Mouse (Mus musculus) midbrain, embryonic 14.5 days (tissue): ENCODE measurements around the gene Sgsm2. TPM values are rescaled to one million over a fixed set of nuclear protein-coding genes. Genes with fewer than 3 reads are reported as not detected.
"Not testable (repeated sequence)": the region's sequence is repeated elsewhere in the genome, so short reads cannot be mapped to it uniquely, and the experiment has no call there.

Experiments used
- ATAC-seq: fragments of 200-750 bp; cut with Nextera tagmentation; 2 replicates; pipeline ENCODE4 v1.8.0; 2017; ENCODE audit warnings: moderate number of reproducible peaks, moderate library complexity; ENCODE audit not compliant: low FRiP score, low TSS enrichment
- DNase-seq: peaks from one replicate; pipeline ENCODE4 v3.0.0-alpha.2; 2015
- H3K27ac ChIP-seq: fragments of 300-500 bp; sonication (generic); replicated peaks from 2 replicates; pipeline ENCODE4 v1.5.1; 2014; ENCODE audit warnings: mild to moderate bottlenecking, low read depth, low read length, moderate library complexity
- H3K27me3 ChIP-seq: fragments of 300-500 bp; sonication (generic); 2 replicates; pipeline ENCODE4 v1.6.1; 2014; ENCODE audit warnings: low read length, control low read depth, mixed read lengths; ENCODE audit not compliant: control insufficient read depth, insufficient read depth
- H3K36me3 ChIP-seq: fragments of 300-500 bp; sonication (generic); 2 replicates; pipeline ENCODE4 v1.6.1; 2014; ENCODE audit warnings: low read length, control low read depth; ENCODE audit not compliant: control insufficient read depth, insufficient read depth
- H3K4me1 ChIP-seq: fragments of 300-500 bp; sonication (generic); 2 replicates; pipeline ENCODE4 v1.6.1; 2014; ENCODE audit warnings: mild to moderate bottlenecking, antibody characterized with exemption, low read length, control low read depth; ENCODE audit not compliant: control insufficient read depth, insufficient read depth
- H3K4me2 ChIP-seq: fragments of 300-500 bp; sonication (generic); 2 replicates; pipeline ENCODE4 v1.6.1; 2014; ENCODE audit warnings: mild to moderate bottlenecking, low read length, moderate library complexity
- H3K4me3 ChIP-seq: fragments of 300-500 bp; sonication (generic); replicated peaks from 2 replicates; pipeline ENCODE4 v1.5.1; 2014; ENCODE audit warnings: low read depth, low read length
- H3K9ac ChIP-seq: fragments of 300-500 bp; sonication (generic); replicated peaks from 2 replicates; pipeline ENCODE4 v1.6.1; 2014; ENCODE audit warnings: mild to moderate bottlenecking, low read length, moderate library complexity
- H3K9me3 ChIP-seq: fragments of 300-500 bp; sonication (generic); 2 replicates; pipeline ENCODE4 v1.6.1; 2016; ENCODE audit warnings: low read length, control low read depth, mixed read lengths; ENCODE audit not compliant: control insufficient read depth
- WGBS: fragments of 180-500 bp; shearing (Covaris S2); extraction: QIAGEN DNeasy Blood & Tissue Kit; methylation state at CpG from one replicate; pipeline ENCODE4 v1.1.7; 2014; 5-methylcytosine and 5-hydroxymethylcytosine counted together
- polyA plus RNA-seq: library from polyadenylated mRNA; unstranded; fragments of >200 nt; fragmentation: Nextera tagmentation; extraction: Ambion mirVana; gene quantifications from 2 replicates; pipeline ENCODE4 v1.2.1, GENCODE M21; 2014

Sgsm2 gene
- polyA plus RNA-seq, 1 experiment from 2014 or later: 25.7 TPM

DNA sequence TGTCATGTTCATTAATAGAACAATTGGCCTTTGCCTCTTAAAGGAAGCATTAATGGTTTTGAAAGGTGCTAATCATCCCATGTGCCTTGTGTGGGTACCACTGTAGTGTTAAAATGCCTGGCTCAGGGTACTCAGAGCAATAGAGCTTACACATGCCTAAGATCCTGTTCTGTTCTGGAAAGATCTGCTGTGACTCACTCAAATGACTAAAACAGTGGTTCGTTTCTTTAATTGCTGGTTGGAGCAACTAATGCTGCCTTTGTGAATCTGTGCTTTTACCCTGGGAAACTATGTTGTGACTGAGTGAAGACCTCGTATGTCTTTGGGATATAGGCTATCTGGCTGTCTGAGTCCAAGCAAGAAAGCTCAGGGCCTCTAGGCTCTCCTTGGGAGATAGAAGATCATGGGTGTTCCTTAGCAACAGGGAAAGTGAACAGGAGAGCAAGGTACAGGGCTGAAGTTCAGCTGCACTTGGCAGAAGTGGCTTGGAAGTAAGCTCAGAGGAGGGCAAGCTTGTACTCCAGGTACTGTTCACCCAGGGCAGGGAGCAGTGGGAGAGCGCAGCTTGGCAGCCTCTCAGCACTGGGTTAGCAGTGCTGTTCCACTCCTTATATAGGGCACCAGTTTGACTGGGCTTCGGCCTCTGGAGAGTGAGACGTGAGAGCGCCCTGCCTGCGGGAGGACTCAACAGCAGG is 74.0 kb downstream of the Sgsm2 start:
- WGBS: 82% methylated on average over 7 of the region's 7 CpGs

GRCm38 (mm10) chr11:74821463-74821862 is 75.4 kb downstream of the Sgsm2 start:
- ATAC-seq (no peak), DNase-seq (peak; percentile 67)
- H3K9ac ChIP-seq: no peak overlapping the region
- H3K27ac ChIP-seq: no peak overlapping the region
- H3K27me3 ChIP-seq: no peaks in the 10 kb centered on the region
- WGBS: 33% methylated on average over 1 of the region's 1 CpGs
- no peaks in the 10 kb centered on the region for H3K9me3 ChIP-seq
- peaks cover 26% of the 10 kb centered on the region for H3K36me3 ChIP-seq
- H3K4me1 ChIP-seq: no peaks in the 10 kb centered on the region
- H3K4me2 ChIP-seq: no peak overlapping the region
- H3K4me3 ChIP-seq: no peak overlapping the region

More for the DNA sequence above, 74.0 kb downstream of the Sgsm2 start:
- Histone ChIP-seq H3K9me3 (no peaks in the 10 kb centered on the region), H3K27ac (no peak overlapping the region), H3K4me1 (no peaks in the 10 kb centered on the region), H3K4me2 (no peak overlapping the region), H3K36me3 (peaks cover 12% of the 10 kb centered on the region), H3K4me3 (no peak overlapping the region), H3K9ac (no peak overlapping the region), H3K27me3 (no peaks in the 10 kb centered on the region)
- no peak for ATAC-seq
- DNase-seq: no peak

GRCm38 (mm10) chr11:74820921-74821320 is 75.9 kb downstream of the Sgsm2 start:
- 71% methylated on average over 1 of the region's 1 CpGs for WGBS
- no peak for ATAC-seq

DNA sequence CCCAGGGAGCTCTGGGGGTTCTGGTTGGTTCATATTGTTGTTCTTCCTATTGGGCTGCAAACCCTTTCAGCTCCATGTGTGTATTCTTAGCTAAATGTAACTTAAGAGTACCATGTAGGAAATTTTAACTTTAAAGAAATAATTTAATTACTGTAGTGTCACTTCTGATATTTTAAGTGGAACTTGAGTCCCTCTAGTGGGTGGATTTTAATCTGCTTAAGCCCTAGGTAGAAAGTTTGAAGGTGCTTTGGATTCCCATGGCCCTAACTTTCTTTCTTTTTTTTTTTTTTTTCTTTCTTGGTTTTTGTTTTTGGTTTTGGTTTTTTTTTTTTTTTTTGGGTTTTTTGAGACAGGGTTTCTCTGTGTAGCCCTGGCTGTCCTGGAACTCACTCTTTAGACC is 81.1 kb downstream of the Sgsm2 start:
- no peak for ATAC-seq
- Histone ChIP-seq H3K27ac (no peak overlapping the region), H3K36me3 (peaks cover 43% of the 10 kb centered on the region), H3K4me2 (no peak overlapping the region), H3K4me3 (no peak overlapping the region), H3K9ac (no peak overlapping the region), H3K27me3 (no peaks in the 10 kb centered on the region), H3K9me3 (no peaks in the 10 kb centered on the region), H3K4me1 (no peaks in the 10 kb centered on the region)
- peak; percentile 26 for DNase-seq

More at GRCm38 (mm10) chr11:74820921-74821320, 75.9 kb downstream of the Sgsm2 start:
- Histone ChIP-seq H3K9ac (no peak overlapping the region), H3K4me1 (no peaks in the 10 kb centered on the region), H3K27ac (no peak overlapping the region), H3K4me2 (no peak overlapping the region), H3K36me3 (peaks cover 29% of the 10 kb centered on the region), H3K27me3 (no peaks in the 10 kb centered on the region), H3K9me3 (no peaks in the 10 kb centered on the region), H3K4me3 (no peak overlapping the region)
- DNase-seq: no peak

DNA sequence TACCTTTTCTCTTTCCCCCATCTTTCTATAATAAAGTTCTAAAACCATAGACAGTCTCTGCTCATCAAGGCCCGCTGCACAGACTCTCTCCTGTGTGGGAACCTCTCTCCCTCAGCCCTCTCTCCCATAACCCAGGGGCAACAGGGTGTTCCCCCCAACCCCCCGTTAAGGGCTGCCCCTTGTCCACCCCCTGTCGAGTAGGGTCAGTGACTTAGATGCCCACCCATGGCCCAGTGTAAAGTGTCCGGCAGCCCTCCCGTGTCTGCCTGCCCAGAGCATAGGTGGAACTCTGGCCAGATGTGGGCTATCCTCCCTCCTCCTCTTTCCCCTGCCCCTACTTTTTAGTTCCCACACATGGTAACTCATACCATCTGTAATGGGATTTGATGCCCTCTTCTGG is 85.3 kb downstream of the Sgsm2 start:
- H3K27ac ChIP-seq: no peak overlapping the region
- H3K9me3 ChIP-seq: no peaks in the 10 kb centered on the region
- no peak overlapping the region for H3K4me2 ChIP-seq
- ATAC-seq (no peak), DNase-seq (no peak)
- H3K36me3 ChIP-seq: peaks cover 35% of the 10 kb centered on the region
- no peaks in the 10 kb centered on the region for H3K27me3 ChIP-seq
- H3K4me1 ChIP-seq: no peaks in the 10 kb centered on the region
- no peak overlapping the region for H3K4me3 ChIP-seq
- H3K9ac ChIP-seq: no peak overlapping the region
- WGBS: 81% methylated on average over 5 of the region's 5 CpGs

DNA sequence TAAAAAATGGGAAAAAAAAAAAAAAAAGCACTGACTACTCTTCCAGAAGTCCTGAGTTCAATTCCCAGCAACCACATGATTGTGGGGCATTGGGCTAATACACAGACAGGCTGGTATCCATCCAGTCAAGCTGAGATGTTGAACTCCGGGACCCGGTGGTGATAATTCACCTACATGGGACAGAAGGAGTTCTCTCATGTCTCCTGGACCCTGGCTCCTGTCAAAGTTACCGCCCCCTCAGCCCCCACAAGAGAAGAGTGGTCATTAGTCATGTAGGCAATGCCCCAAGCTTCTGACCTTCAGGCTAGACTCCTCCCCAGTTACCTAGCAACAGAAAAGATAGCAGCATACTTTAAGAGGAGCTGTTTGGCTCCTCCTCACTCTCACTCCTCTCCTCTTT is 85.8 kb downstream of the Sgsm2 start:
- not testable (repeated sequence) for H3K9me3 ChIP-seq, DNase-seq, H3K4me3 ChIP-seq, H3K4me2 ChIP-seq, ATAC-seq, H3K9ac ChIP-seq, H3K27ac ChIP-seq, H3K4me1 ChIP-seq, H3K27me3 ChIP-seq
- 83% methylated on average over 3 of the region's 3 CpGs for WGBS
- H3K36me3 ChIP-seq: peaks cover 37% of the 10 kb centered on the region

DNA sequence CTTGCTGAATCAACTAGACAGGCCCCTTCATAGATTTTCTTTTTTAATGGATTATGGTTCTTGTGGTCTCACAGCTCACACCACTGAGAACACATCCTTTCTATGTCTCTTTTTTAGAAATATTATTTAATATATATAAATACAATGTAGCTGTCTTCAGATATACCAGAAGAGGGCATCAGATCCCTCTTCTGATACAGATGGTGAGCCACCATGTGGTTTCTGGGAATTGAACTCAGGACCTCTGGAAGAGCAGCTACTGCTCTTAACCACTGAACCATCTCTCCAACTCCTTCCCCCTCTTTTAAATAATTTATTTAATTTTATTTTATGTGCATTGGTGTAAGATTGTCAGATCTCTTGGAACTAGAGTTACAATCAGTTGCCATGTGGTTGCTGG is 86.7 kb downstream of the Sgsm2 start:
- Histone ChIP-seq H3K36me3 (peaks cover 46% of the 10 kb centered on the region), H3K9me3 (no peaks in the 10 kb centered on the region), H3K4me2 (no peak overlapping the region), H3K27me3 (no peaks in the 10 kb centered on the region), H3K9ac (no peak overlapping the region), H3K4me3 (no peak overlapping the region), H3K27ac (no peak overlapping the region), H3K4me1 (no peaks in the 10 kb centered on the region)
- DNase-seq (no peak), ATAC-seq (no peak)

GRCm38 (mm10) chr11:74808251-74808853 is 88.5 kb downstream of the Sgsm2 start:
- DNase-seq (no peak), ATAC-seq (no peak)
- peaks cover 54% of the 10 kb centered on the region for H3K36me3 ChIP-seq
- H3K9ac ChIP-seq: no peak overlapping the region
- no peak overlapping the region for H3K27ac ChIP-seq
- H3K9me3 ChIP-seq: no peaks in the 10 kb centered on the region
- H3K4me1 ChIP-seq: no peaks in the 10 kb centered on the region
- no peaks in the 10 kb centered on the region for H3K27me3 ChIP-seq
- WGBS: 95% methylated on average over 6 of the region's 6 CpGs
- no peak overlapping the region for H3K4me3 ChIP-seq
- no peak overlapping the region for H3K4me2 ChIP-seq

GRCm38 (mm10) chr11:74807246-74807882 is 89.5 kb downstream of the Sgsm2 start:
- Histone ChIP-seq H3K9ac (no peak overlapping the region), H3K27me3 (no peaks in the 10 kb centered on the region), H3K27ac (no peak overlapping the region), H3K4me3 (no peak overlapping the region), H3K9me3 (no peaks in the 10 kb centered on the region), H3K4me2 (no peak overlapping the region), H3K4me1 (no peaks in the 10 kb centered on the region), H3K36me3 (peaks cover 48% of the 10 kb centered on the region)
- no peak for DNase-seq
- no peak for ATAC-seq
- WGBS: 96% methylated on average over 6 of the region's 6 CpGs
